Mouse (Mus musculus) brain, embryonic 18.5 days (tissue): ENCODE measurements around the gene Pgs1.
A peak's percentile ranks its signal among the peaks of the same experiment; 100 is the strongest.

ENCODE experiments used
- DNase-seq: peaks from one replicate; pipeline ENCODE4 v3.0.0-alpha.2; 2012; ENCODE audit warnings: low read depth, low spot score

Pgs1 gene

GRCm38 (mm10) chr11:117963091-117963793 is 22.9 kb upstream of the Pgs1 start:
- peak; percentile 69 for DNase-seq

GRCm38 (mm10) chr11:117963872-117964271 is 22.2 kb upstream of the Pgs1 start:
- no peak for DNase-seq

GRCm38 (mm10) chr11:117964294-117964693 is 21.8 kb upstream of the Pgs1 start:
- DNase-seq: no peak

GRCm38 (mm10) chr11:117965052-117965451 is 21.0 kb upstream of the Pgs1 start:
- no peak for DNase-seq

GRCm38 (mm10) chr11:117965561-117965981 is 20.5 kb upstream of the Pgs1 start:
- DNase-seq: no peak

GRCm38 (mm10) chr11:117966506-117967100 is 19.5 kb upstream of the Pgs1 start:
- DNase-seq: no peak

- no peak for DNase-seq
These were observed 18.7 kb upstream of the Pgs1 start for GRCm38 (mm10) chr11:117967249-117968015.

- no peak for DNase-seq
These were observed 17.9 kb upstream of the Pgs1 start for GRCm38 (mm10) chr11:117968016-117968671.

GRCm38 (mm10) chr11:117968716-117969099 is 17.4 kb upstream of the Pgs1 start:
- DNase-seq: no peak

- DNase-seq: peak; percentile 77
These were observed 16.8 kb upstream of the Pgs1 start for GRCm38 (mm10) chr11:117969100-117969944.

- no peak for DNase-seq
These were observed 15.9 kb upstream of the Pgs1 start, which contains the start of gene Socs3 for GRCm38 (mm10) chr11:117969945-117970872. Gene Socs3, minus strand, starts transcription at chr11:117970047.

- DNase-seq: no peak
These were observed 15.0 kb upstream of the Pgs1 start for GRCm38 (mm10) chr11:117971100-117971499.

GRCm38 (mm10) chr11:117971646-117972242 is 14.3 kb upstream of the Pgs1 start:
- DNase-seq: no peak

GRCm38 (mm10) chr11:117972656-117973558 is 13.2 kb upstream of the Pgs1 start:
- no peak for DNase-seq

- DNase-seq: no peak
These were observed 12.5 kb upstream of the Pgs1 start for GRCm38 (mm10) chr11:117973569-117973968.

- no peak for DNase-seq
These were observed 11.6 kb upstream of the Pgs1 start for GRCm38 (mm10) chr11:117974327-117975125.

GRCm38 (mm10) chr11:117975211-117975967 is 10.7 kb upstream of the Pgs1 start:
- no peak for DNase-seq
